Mouse (Mus musculus): ENCODE data around the gene Zfp992.
"Not testable (repeated sequence)": the region's sequence is repeated elsewhere in the genome, so short reads cannot be mapped to it uniquely, and the experiment has no call there.

DNA sequence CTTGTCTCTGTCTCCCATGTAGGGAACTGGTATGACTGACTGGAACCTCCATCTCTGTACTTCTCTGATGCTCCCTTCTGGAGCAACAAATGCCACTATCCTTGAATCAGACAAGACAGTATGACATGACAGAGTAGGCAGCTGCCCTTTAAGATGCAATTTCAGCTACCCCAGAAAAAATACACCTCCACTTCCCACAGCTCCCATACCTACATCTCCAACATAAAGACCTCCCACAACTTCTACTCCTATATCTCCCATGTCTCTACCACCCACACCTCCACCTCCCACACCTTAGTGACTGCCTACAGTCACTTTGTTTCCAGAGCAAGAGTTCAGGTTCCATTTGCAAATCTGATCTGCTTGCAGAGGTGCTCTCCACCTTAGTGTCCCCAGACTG is 35.9 kb downstream of the Zfp992 start:
- TF ChIP-seq GATA1 (IDR thresholded peaks at IDR 0.05; ENCODE audit: borderline replicate concordance, low read length); FLI1 (IDR thresholded peaks at IDR 0.05; ENCODE audit: low read length): not testable (repeated sequence)

Data from megakaryocyte, embryonic 14.5 days (primary cell).